Mouse (Mus musculus) neural tube, embryonic 15.5 days (tissue): ENCODE results near the gene Fmo2. TPM values are rescaled to one million over a fixed set of nuclear protein-coding genes. Genes with fewer than 3 reads are reported as not detected.
A peak's percentile ranks its signal among the peaks of the same experiment; 100 is the strongest.

Source experiments
- ATAC-seq: fragments of 200-750 bp; cut with Nextera tagmentation; 2 replicates; pipeline ENCODE4 v1.8.0; 2017; ENCODE audit warnings: mild to moderate bottlenecking, moderate TSS enrichment, moderate library complexity; ENCODE audit not compliant: low FRiP score
- H3K27ac ChIP-seq: fragments of 300-500 bp; sonication (generic); replicated peaks from 2 replicates; pipeline ENCODE4 v1.5.1; 2015; ENCODE audit warnings: mild to moderate bottlenecking, inconsistent platforms
- H3K27me3 ChIP-seq: fragments of 300-500 bp; sonication (generic); replicated peaks from 2 replicates; pipeline ENCODE4 v1.6.1; 2015; ENCODE audit warnings: inconsistent platforms
- H3K36me3 ChIP-seq: fragments of 300-500 bp; sonication (generic); 2 replicates; pipeline ENCODE4 v1.6.1; 2015; ENCODE audit warnings: inconsistent platforms
- H3K4me1 ChIP-seq: fragments of 300-500 bp; sonication (generic); 2 replicates; pipeline ENCODE4 v1.6.1; 2015; ENCODE audit warnings: inconsistent platforms
- H3K4me2 ChIP-seq: fragments of 300-500 bp; sonication (generic); 2 replicates; pipeline ENCODE4 v1.6.1; 2015; ENCODE audit warnings: inconsistent platforms, mild to moderate bottlenecking, moderate library complexity
- H3K4me3 ChIP-seq: fragments of 300-500 bp; sonication (generic); replicated peaks from 2 replicates; pipeline ENCODE4 v1.5.1; 2015; ENCODE audit warnings: mild to moderate bottlenecking, inconsistent platforms
- H3K9ac ChIP-seq: fragments of 300-500 bp; sonication (generic); replicated peaks from 2 replicates; pipeline ENCODE4 v1.6.1; 2015; ENCODE audit warnings: mild to moderate bottlenecking, inconsistent platforms
- H3K9me3 ChIP-seq: fragments of 300-500 bp; sonication (generic); replicated peaks from 2 replicates; pipeline ENCODE4 v1.6.1; 2016; ENCODE audit warnings: inconsistent platforms
- WGBS: fragments of 180-500 bp; shearing (Covaris S2); methylation state at CpG from one replicate; pipeline ENCODE4 v1.1.7; 2015; ENCODE audit warnings: mixed read lengths; 5-methylcytosine and 5-hydroxymethylcytosine counted together
- polyA plus RNA-seq: library from polyadenylated mRNA; unstranded; fragments of >200 nt; fragmentation: Nextera tagmentation; extraction: Ambion mirVana; gene quantifications from 2 replicates; pipeline ENCODE4 v1.2.1, GENCODE M21; 2015

Gene Fmo2
- polyA plus RNA-seq, 1 experiment from 2014 or later, result 0.27 TPM

GRCm38 (mm10) chr1:162864279-162864678 is 34.2 kb downstream of the Fmo2 start:
- WGBS, result 91% methylated on average over 5 of the region's 5 CpGs
- no peak for ATAC-seq
- Histone ChIP-seq H3K27me3 (no peaks in the 10 kb centered on the region), H3K4me3 (no peak overlapping the region), H3K4me1 (peaks cover 3% of the 10 kb centered on the region; the same call in 1 of the 2 replicates), H3K9me3 (no peaks in the 10 kb centered on the region), H3K27ac (no peak overlapping the region), H3K36me3 (no peaks in the 10 kb centered on the region), H3K4me2 (no peak overlapping the region), H3K9ac (no peak overlapping the region)

GRCm38 (mm10) chr1:162863579-162863978 is 34.9 kb downstream of the Fmo2 start:
- H3K4me3 ChIP-seq, result no peak overlapping the region
- no peak overlapping the region for H3K9ac ChIP-seq
- no peak overlapping the region for H3K27ac ChIP-seq
- H3K4me2 ChIP-seq, result no peak overlapping the region
- WGBS, result 86% methylated on average over 3 of the region's 3 CpGs
- no peak for ATAC-seq
- no peaks in the 10 kb centered on the region for H3K36me3 ChIP-seq
- H3K4me1 ChIP-seq, result peaks cover 3% of the 10 kb centered on the region; the same call in 1 of the 2 replicates
- H3K9me3 ChIP-seq, result no peaks in the 10 kb centered on the region
- no peaks in the 10 kb centered on the region for H3K27me3 ChIP-seq

- no peak overlapping the region for H3K27ac ChIP-seq
- no peak overlapping the region for H3K4me2 ChIP-seq
- 10% methylated on average over 1 of the region's 1 CpGs for WGBS
- no peak for ATAC-seq
- H3K36me3 ChIP-seq, result no peaks in the 10 kb centered on the region
- H3K4me1 ChIP-seq, result peaks cover 3% of the 10 kb centered on the region; the same call in 1 of the 2 replicates
- H3K9ac ChIP-seq, result no peak overlapping the region
- no peak overlapping the region for H3K4me3 ChIP-seq
- no peaks in the 10 kb centered on the region for H3K9me3 ChIP-seq
- H3K27me3 ChIP-seq, result no peaks in the 10 kb centered on the region
Observed at GRCm38 (mm10) chr1:162862328-162862727, 36.2 kb downstream of the Fmo2 start.

- ATAC-seq, result no peak
- H3K4me3 ChIP-seq, result no peak overlapping the region
- H3K27me3 ChIP-seq, result no peaks in the 10 kb centered on the region
- H3K4me1 ChIP-seq, result peaks cover 3% of the 10 kb centered on the region; the same call in 1 of the 2 replicates
- no peak overlapping the region for H3K9ac ChIP-seq
- H3K9me3 ChIP-seq, result no peaks in the 10 kb centered on the region
- H3K4me2 ChIP-seq, result no peak overlapping the region
- peak overlapping the region; percentile 18; the same call in 1 of the 2 replicates for H3K27ac ChIP-seq
- 69% methylated on average over 9 of the region's 9 CpGs for WGBS
- H3K36me3 ChIP-seq, result no peaks in the 10 kb centered on the region
Observed at GRCm38 (mm10) chr1:162859996-162860605, 38.4 kb downstream of the Fmo2 start.

- Histone ChIP-seq H3K4me1 (peaks cover 3% of the 10 kb centered on the region; the same call in 1 of the 2 replicates), H3K27ac (peak overlapping the region; percentile 69), H3K36me3 (no peaks in the 10 kb centered on the region), H3K9me3 (no peaks in the 10 kb centered on the region), H3K27me3 (no peaks in the 10 kb centered on the region), H3K4me2 (peak overlapping the region; percentile 40), H3K9ac (no peak overlapping the region), H3K4me3 (no peak overlapping the region)
- peak; percentile 40 for ATAC-seq
- 71% methylated on average over 10 of the region's 10 CpGs for whole genome bisulfite sequencing
Observed at GRCm38 (mm10) chr1:162859545-162859976, 39.0 kb downstream of the Fmo2 start.

- Histone ChIP-seq H3K4me2 (peak overlapping the region; percentile 40), H3K9me3 (no peaks in the 10 kb centered on the region), H3K27ac (peak overlapping the region; percentile 69), H3K27me3 (no peaks in the 10 kb centered on the region), H3K9ac (no peak overlapping the region), H3K36me3 (no peaks in the 10 kb centered on the region), H3K4me3 (0 out of 2 replicates have a peak overlapping the region, but pooled peaks have one; percentile 16), H3K4me1 (peaks cover 3% of the 10 kb centered on the region; the same call in 1 of the 2 replicates)
- ATAC-seq, result peak; percentile 48; the same call in 1 of the 2 replicates
- 53% methylated on average over 12 of the region's 12 CpGs for WGBS
Observed at GRCm38 (mm10) chr1:162858748-162859130, 39.8 kb downstream of the Fmo2 start.

- peak; percentile 29; the same call in 1 of the 2 replicates for ATAC-seq
- Histone ChIP-seq H3K4me1 (peaks cover 3% of the 10 kb centered on the region; the same call in 1 of the 2 replicates), H3K27me3 (no peaks in the 10 kb centered on the region), H3K27ac (peak overlapping the region; percentile 69), H3K36me3 (no peaks in the 10 kb centered on the region), H3K9me3 (no peaks in the 10 kb centered on the region), H3K9ac (no peak overlapping the region), H3K4me2 (peak overlapping the region; percentile 40), H3K4me3 (0 out of 2 replicates have a peak overlapping the region, but pooled peaks have one; percentile 16)
- WGBS, result 61% methylated on average over 18 of the region's 18 CpGs
Observed at GRCm38 (mm10) chr1:162857766-162858747, 40.5 kb downstream of the Fmo2 start.

GRCm38 (mm10) chr1:162853812-162854482 is 44.6 kb downstream of the Fmo2 start:
- no peaks in the 10 kb centered on the region for H3K9me3 ChIP-seq
- no peaks in the 10 kb centered on the region for H3K27me3 ChIP-seq
- ATAC-seq, result no peak
- H3K4me2 ChIP-seq, result no peak overlapping the region
- H3K4me1 ChIP-seq, result no peaks in the 10 kb centered on the region; the same call in 1 of the 2 replicates
- H3K27ac ChIP-seq, result no peak overlapping the region
- no peak overlapping the region for H3K9ac ChIP-seq
- H3K36me3 ChIP-seq, result no peaks in the 10 kb centered on the region
- whole genome bisulfite sequencing, result 84% methylated on average over 3 of the region's 3 CpGs
- no peak overlapping the region for H3K4me3 ChIP-seq

- Histone ChIP-seq H3K9me3 (no peaks in the 10 kb centered on the region), H3K27ac (no peak overlapping the region), H3K36me3 (no peaks in the 10 kb centered on the region), H3K4me1 (no peaks in the 10 kb centered on the region), H3K27me3 (no peaks in the 10 kb centered on the region), H3K9ac (no peak overlapping the region), H3K4me3 (no peak overlapping the region), H3K4me2 (no peak overlapping the region)
- no peak for ATAC-seq
- WGBS, result 98% methylated on average over 6 of the region's 6 CpGs
Observed at GRCm38 (mm10) chr1:162847554-162847953, 51.0 kb downstream of the Fmo2 start.

- ATAC-seq, result no peak
Observed at GRCm38 (mm10) chr1:162840211-162840610, 58.3 kb downstream of the Fmo2 start.

GRCm38 (mm10) chr1:162838976-162839375 is 59.5 kb downstream of the Fmo2 start:
- Histone ChIP-seq H3K9ac (no peak overlapping the region), H3K27me3 (no peaks in the 10 kb centered on the region), H3K4me3 (no peak overlapping the region), H3K27ac (no peak overlapping the region), H3K4me1 (no peaks in the 10 kb centered on the region), H3K4me2 (no peak overlapping the region), H3K36me3 (no peaks in the 10 kb centered on the region), H3K9me3 (no peaks in the 10 kb centered on the region)
- 93% methylated on average over 6 of the region's 6 CpGs for WGBS
- ATAC-seq, result no peak

More at GRCm38 (mm10) chr1:162840211-162840610, 58.3 kb downstream of the Fmo2 start:
- Histone ChIP-seq H3K36me3 (no peaks in the 10 kb centered on the region), H3K4me3 (no peak overlapping the region), H3K4me2 (no peak overlapping the region), H3K4me1 (no peaks in the 10 kb centered on the region), H3K27ac (no peak overlapping the region), H3K9me3 (no peaks in the 10 kb centered on the region), H3K9ac (no peak overlapping the region), H3K27me3 (no peaks in the 10 kb centered on the region)
- WGBS, result 98% methylated on average over 9 of the region's 9 CpGs
